Mouse (Mus musculus) kidney, postnatal 4 days (tissue): ENCODE measurements around the gene Nif3l1.

Experiments used
- DNase-seq, 2 experiments: peaks; one replicate each; pipeline ENCODE4 v3.0.0; 2021; ENCODE audit warnings: mixed read lengths in 2 of 2

Gene Nif3l1

GRCm38 (mm10) chr1:58445143-58445722 is at the start of gene Nif3l1, which contains the start of gene Ppil3:
Gene Nif3l1, plus strand, starts transcription at chr1:58445151.
Gene Ppil3, minus strand, starts transcription at chr1:58445486.
- peak; percentile 84 to 92 for DNase-seq

GRCm38 (mm10) chr1:58395341-58395740 is 49.6 kb upstream of the Nif3l1 start:
- DNase-seq: no peak

DNA sequence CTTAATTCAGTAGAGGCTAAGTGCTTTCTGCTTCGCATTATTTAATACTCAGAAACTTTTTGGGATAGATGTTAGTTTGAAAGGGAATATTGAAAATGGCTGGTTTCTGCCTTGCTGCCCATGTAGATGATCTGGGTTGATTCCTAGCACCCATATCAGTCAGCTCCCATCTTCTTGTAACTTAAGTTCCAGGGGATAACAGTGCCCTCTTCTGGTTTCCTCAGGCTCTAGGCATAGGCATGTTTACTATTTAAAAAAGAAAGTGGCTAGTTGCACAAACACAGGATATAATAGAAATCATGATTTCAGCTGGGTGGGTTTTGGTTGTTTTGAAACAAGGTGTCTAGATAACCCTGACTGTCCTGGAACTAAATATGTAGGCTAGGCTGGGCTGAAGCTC is 48.8 kb upstream of the Nif3l1 start:
- DNase-seq: no peak

DNA sequence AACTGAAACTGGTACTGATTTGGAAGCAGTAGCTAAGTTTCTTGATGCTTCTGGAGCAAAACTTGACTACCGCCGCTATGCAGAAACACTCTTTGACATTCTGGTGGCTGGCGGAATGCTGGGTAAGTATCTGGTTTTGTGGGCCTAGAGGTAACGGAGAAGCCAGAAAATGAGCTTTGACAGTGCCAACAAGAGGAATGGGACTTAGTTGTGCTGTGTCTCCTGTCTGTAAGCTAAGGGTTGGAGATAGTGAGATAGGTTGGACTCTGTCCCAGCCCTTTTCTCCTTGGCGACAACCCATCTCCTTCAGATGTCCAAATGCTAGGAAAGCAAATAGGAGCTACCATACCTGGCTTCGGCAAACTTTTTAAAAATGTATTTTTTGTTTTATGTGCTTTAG is 47.2 kb upstream of the Nif3l1 start:
- no peak for DNase-seq

GRCm38 (mm10) chr1:58401396-58401795 is 43.6 kb upstream of the Nif3l1 start:
- DNase-seq: no peak

DNA sequence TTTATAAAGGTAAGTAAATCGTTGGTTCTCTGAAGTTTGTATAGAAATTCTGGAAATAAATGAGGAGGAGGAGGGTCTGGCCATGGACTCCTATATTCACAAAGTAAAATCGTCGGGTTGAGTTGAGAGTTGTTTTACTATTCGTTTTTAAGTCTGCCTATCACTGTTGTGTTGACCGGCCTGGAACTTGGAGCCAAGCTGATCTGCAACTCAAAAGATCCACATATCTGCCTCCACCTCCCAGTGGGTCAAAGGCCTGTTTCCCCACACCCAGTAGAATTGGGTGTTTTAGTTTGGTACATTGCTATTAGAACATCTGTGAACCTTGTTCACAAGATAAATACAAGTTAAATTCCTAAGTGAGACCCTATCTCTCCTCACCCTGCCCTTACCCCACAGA is 41.2 kb upstream of the Nif3l1 start:
- no peak for DNase-seq

- no peak for DNase-seq
These were observed 37.6 kb upstream of the Nif3l1 start for GRCm38 (mm10) chr1:58407321-58407720.

GRCm38 (mm10) chr1:58408141-58408540 is 36.8 kb upstream of the Nif3l1 start:
- no peak for DNase-seq

DNA sequence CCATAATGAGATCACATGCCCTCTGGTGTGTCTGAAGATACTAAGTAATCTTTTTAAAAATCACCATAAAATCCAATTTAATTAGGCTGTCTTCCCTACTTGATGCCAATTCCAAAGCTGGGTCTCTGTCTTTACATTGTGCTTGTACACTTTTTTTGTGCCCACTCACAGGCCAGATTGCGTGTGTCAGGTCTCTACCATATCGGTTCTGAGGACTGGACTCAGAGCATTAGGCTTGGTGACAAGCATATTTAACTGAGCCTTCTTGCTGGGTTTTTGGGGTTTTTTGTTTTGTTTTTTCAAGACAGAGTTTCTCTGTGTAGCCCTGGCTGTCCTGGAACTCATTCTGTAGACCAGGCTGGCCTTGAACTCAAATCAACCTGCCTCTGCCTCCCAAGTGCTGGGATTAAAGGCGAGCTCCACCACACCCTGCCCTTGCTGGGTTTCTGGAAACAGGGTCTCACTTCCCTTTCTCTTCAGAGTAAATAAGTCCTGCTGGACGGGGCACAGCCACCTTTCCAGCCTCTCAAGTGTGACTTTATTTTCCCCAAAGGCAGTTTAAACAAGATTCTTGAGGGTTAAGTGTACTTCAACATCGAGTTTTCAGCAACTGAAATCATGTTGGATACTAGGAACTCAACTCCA is 35.3 kb upstream of the Nif3l1 start:
- DNase-seq: peak in 1 of 2 experiments; percentile 17

DNA sequence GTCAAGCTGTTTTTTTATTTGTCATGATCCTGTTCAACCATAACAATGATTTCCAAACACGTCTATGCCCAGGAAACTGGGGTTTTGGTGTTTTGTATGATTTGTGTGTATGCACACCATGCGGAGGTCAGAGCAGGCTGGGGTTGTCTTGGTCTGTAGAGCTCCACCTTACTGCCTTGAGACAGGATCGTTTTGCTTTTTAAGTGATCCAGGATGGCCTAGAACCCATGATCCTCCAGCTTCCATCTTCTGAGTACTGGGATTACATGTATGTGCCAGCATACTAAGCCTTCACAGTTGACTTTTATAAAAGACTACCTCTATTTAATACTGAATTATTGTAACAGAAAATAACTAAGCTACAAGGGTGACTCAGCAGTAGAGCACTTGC is 34.8 kb upstream of the Nif3l1 start:
- DNase-seq: no peak

GRCm38 (mm10) chr1:58410776-58411175 is 34.2 kb upstream of the Nif3l1 start:
- no peak for DNase-seq

DNA sequence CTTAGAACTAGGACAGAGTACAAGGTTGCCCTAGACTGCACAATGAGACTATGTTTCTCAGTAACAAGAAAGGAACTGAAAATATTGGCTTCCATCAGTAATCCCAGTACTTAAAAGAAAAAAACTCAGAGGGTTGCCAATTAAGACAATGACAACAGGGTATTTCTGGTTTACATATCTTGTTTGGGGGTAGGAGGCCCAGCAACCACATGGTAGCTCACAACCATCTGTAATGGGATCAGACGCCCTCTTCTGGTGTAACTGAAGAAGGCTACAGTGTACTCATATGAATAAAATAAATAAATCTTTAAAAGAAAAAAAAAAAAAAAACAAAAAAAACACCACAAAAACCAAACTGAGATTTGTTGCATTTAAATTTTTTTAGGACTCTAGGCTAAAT is 29.5 kb upstream of the Nif3l1 start:
- DNase-seq: no peak

GRCm38 (mm10) chr1:58416048-58416447 is 28.9 kb upstream of the Nif3l1 start:
- no peak for DNase-seq

DNA sequence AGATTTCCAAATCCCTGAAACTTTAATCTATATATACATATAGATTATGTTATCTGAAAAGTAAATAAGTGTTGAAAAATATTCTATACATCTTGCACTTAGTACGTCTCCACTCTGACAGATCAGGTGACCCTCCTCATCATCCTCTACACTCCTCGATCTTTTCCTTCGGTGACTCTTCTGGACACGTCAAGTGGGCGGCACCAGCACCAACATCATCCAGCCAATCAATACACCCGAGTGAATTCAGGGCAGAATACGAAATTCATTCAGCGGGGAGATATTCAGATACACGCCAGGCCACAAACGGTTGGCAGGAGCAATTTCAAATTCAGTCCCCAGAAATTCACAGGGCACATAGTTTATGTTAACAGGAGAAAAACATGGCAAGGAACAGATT is 24.9 kb upstream of the Nif3l1 start:
- no peak for DNase-seq

GRCm38 (mm10) chr1:58420961-58421360 is 24.0 kb upstream of the Nif3l1 start:
- DNase-seq: peak in 1 of 2 experiments; percentile 23

GRCm38 (mm10) chr1:58422879-58423278 is 22.1 kb upstream of the Nif3l1 start:
- peak in 1 of 2 experiments; percentile 46 for DNase-seq

- DNase-seq: peak; percentile 98 to 99
These were observed 21.3 kb upstream of the Nif3l1 start, which contains the start of gene Clk1 for GRCm38 (mm10) chr1:58423371-58424248. Gene Clk1, minus strand, starts transcription at chr1:58424066.

- no peak for DNase-seq
These were observed 20.4 kb upstream of the Nif3l1 start for GRCm38 (mm10) chr1:58424551-58424950.

DNA sequence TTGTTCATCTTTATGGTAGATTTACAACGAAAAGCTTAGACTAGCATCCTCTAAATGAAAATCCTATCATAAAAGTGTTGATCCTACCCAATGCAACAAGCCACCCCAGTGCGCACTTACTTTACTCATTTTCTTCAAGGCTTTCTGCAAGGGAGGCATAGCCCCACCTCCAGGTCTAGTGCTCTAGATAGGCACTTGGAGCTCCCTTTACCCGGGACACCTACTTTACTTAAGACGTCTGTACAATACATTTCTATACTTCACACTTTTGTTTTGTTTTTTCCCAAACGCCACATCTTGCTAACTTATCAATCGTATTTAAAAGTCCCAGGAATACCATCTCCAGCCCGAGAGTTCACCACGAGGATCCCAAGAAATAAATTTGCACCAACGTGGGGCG is 260 bp upstream of the Nif3l1 start:
- DNase-seq: no peak

- DNase-seq: no peak
These were observed 910 bp downstream of the Nif3l1 start for GRCm38 (mm10) chr1:58445861-58446260.

DNA sequence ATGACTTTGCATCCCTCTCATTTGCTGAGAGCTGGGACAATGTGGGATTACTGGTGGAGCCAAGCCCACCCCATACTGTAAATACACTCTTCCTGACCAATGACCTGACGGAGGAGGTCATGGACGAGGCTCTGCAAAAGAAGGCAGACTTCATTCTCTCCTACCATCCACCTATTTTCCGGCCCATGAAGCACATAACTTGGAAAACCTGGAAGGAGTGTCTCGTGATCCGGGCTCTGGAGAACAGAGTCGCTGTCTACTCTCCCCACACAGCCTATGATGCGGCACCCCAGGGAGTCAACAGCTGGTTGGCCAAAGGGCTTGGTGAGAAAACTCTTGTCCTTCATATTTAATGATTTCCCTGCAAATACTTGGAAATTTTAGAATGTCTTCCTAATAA is 2.8 kb downstream of the Nif3l1 start:
- DNase-seq: no peak

GRCm38 (mm10) chr1:58448396-58448795 is 3.4 kb downstream of the Nif3l1 start:
- DNase-seq: no peak

GRCm38 (mm10) chr1:58454316-58454715 is 9.4 kb downstream of the Nif3l1 start:
- no peak for DNase-seq

GRCm38 (mm10) chr1:58458175-58458574 is 13.2 kb downstream of the Nif3l1 start:
- DNase-seq: no peak
